Mouse (Mus musculus) left cerebral cortex, adult 9 months (tissue): ENCODE measurements around the gene Orc3.
A peak's percentile ranks its signal among the peaks of the same experiment; 100 is the strongest.

Source experiments
- DNase-seq, 2 experiments: peaks; one replicate each; pipeline ENCODE4 v3.0.0; 2022; ENCODE audit warnings: low spot score in 2 of 2

Gene Orc3

GRCm38 (mm10) chr4:34614630-34615094 lies at the start of gene Orc3, which contains the start of gene Rars2:
Gene Orc3 (minus strand): TSS chr4:34614944.
Gene Rars2 (plus strand): TSS chr4:34614957.
- peak; percentile 81 to 91 for DNase-seq

GRCm38 (mm10) chr4:34661927-34662326 lies 47.2 kb upstream of the Orc3 start:
- peak; percentile 43 to 48 for DNase-seq

- DNase-seq: no peak
Measured at GRCm38 (mm10) chr4:34661514-34661913, 46.8 kb upstream of the Orc3 start.

- no peak for DNase-seq
Measured at GRCm38 (mm10) chr4:34659012-34659411, 44.3 kb upstream of the Orc3 start.

- no peak for DNase-seq
Measured at GRCm38 (mm10) chr4:34656101-34656500, 41.4 kb upstream of the Orc3 start.

GRCm38 (mm10) chr4:34653179-34653578 lies 38.4 kb upstream of the Orc3 start:
- DNase-seq: no peak

GRCm38 (mm10) chr4:34644779-34645178 lies 30.0 kb upstream of the Orc3 start:
- DNase-seq: no peak

GRCm38 (mm10) chr4:34640731-34641130 lies 26.0 kb upstream of the Orc3 start:
- DNase-seq: no peak

- no peak for DNase-seq
Measured at GRCm38 (mm10) chr4:34639745-34640364, 25.1 kb upstream of the Orc3 start.

GRCm38 (mm10) chr4:34637851-34638250 lies 23.1 kb upstream of the Orc3 start:
- DNase-seq: no peak

GRCm38 (mm10) chr4:34637386-34637785 lies 22.6 kb upstream of the Orc3 start:
- DNase-seq: no peak

GRCm38 (mm10) chr4:34636036-34636435 lies 21.3 kb upstream of the Orc3 start:
- DNase-seq: no peak

GRCm38 (mm10) chr4:34634129-34634528 lies 19.4 kb upstream of the Orc3 start:
- DNase-seq: no peak

GRCm38 (mm10) chr4:34629956-34630355 lies 15.2 kb upstream of the Orc3 start:
- DNase-seq: no peak

- no peak for DNase-seq
Measured at GRCm38 (mm10) chr4:34626401-34626800, 11.7 kb upstream of the Orc3 start.

- no peak for DNase-seq
Measured at GRCm38 (mm10) chr4:34625556-34625955, 10.8 kb upstream of the Orc3 start.

- DNase-seq: no peak
Measured at GRCm38 (mm10) chr4:34616146-34616545, 1.4 kb upstream of the Orc3 start.

GRCm38 (mm10) chr4:34615303-34615702 lies 559 bp upstream of the Orc3 start:
- peak in 1 of 2 experiments; percentile 18 for DNase-seq

- DNase-seq: no peak
Measured at GRCm38 (mm10) chr4:34613571-34614145, 1.1 kb downstream of the Orc3 start.

- no peak for DNase-seq
Measured at GRCm38 (mm10) chr4:34606658-34607057, 8.1 kb downstream of the Orc3 start.

- no peak for DNase-seq
Measured at GRCm38 (mm10) chr4:34603123-34603522, 11.6 kb downstream of the Orc3 start.

- DNase-seq: no peak
Measured at GRCm38 (mm10) chr4:34584871-34585607, 29.7 kb downstream of the Orc3 start.

GRCm38 (mm10) chr4:34583427-34583826 lies 31.3 kb downstream of the Orc3 start:
- no peak for DNase-seq
